Mouse (Mus musculus) mouse embryonic stem cell (cell line): Measurements from ENCODE around the gene Tpra1.

Experiments
- in situ Hi-C, 2 experiments: fragments of 300-500 bp; cut with MboI; formaldehyde crosslinking; loops; 1 replicate in 1 of 2; 3 replicates in 1 of 2; pipeline ENCODE4 v1.14.3; 2019 to 2020; ENCODE audit warnings: low sequenced_read_pairs in 2 of 2, low pct_unique_long_range_greater_than_20kb in 1 of 2, mixed read lengths in 1 of 2; ENCODE audit not compliant: unreplicated experiment in 1 of 2

Tpra1 gene

GRCm38 (mm10) chr6:88937971-88938663 is 36.1 kb downstream of the Tpra1 start:
- in situ Hi-C loops = loop anchor here (10.0 to 25.0 kb wide), 2 partner anchors 67 to 674 kb away; no protein-coding TSS in a partner anchor

- in situ Hi-C loops = loop anchor here (10.0 to 25.0 kb wide), 2 partner anchors 66 to 674 kb away; no protein-coding TSS in a partner anchor
These were observed 36.6 kb downstream of the Tpra1 start for GRCm38 (mm10) chr6:88938664-88939055.

- in situ Hi-C loops = loop anchor here (10.0 to 25.0 kb wide), 2 partner anchors 65 to 673 kb away; no protein-coding TSS in a partner anchor
These were observed 37.4 kb downstream of the Tpra1 start for GRCm38 (mm10) chr6:88939281-88940089.

DNA sequence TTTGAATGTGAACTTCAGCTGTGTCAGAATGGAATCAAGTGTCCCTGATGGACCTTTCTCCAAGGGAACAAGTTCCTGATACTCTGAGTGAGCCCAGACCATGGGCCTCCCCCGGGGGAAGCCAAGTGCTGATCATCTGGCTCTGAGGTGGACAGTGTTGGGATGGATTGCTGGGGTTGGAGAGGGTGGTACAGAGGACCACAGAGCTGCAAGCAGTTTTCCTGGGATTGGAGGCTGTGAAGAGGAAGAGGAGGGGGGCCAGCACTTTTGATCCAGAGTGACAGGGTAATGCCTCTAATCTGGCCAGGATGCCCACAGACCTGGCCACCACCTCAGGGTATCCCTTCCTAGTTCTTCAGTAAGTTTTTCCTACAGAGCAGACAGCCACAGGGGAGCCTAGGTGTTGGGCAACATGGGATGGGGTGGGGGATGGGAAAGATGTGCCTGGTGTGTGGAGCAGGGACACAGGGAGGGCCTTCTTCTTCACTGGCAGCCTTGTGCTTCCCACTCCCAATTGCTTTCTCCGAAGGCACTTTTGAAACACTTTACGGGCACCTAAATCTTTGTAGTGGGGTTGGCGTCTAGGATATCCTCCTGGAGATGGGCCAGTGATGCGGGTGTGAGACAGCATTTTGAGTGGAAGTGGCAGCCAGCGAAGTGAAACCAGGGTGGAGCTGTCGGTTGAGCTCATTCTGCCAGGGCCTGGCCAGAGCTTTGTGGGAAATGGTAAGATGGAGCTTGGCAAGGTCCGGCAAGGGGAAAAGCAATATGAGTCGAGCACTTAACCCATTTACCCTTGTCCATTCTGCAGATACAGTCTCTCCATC is 38.3 kb downstream of the Tpra1 start:
- in situ Hi-C loops = loop anchor here in 1 of 2 experiments (25.0 kb wide), 1 partner anchor 672 kb away; no protein-coding TSS in a partner anchor

GRCm38 (mm10) chr6:88941628-88942027 is 39.6 kb downstream of the Tpra1 start:
- in situ Hi-C loops = loop anchor here in 1 of 2 experiments (25.0 kb wide), 1 partner anchor 671 kb away; no protein-coding TSS in a partner anchor

GRCm38 (mm10) chr6:88942595-88942994 is 40.5 kb downstream of the Tpra1 start:
- in situ Hi-C loops = loop anchor here in 1 of 2 experiments (25.0 kb wide), 1 partner anchor 670 kb away; no protein-coding TSS in a partner anchor

DNA sequence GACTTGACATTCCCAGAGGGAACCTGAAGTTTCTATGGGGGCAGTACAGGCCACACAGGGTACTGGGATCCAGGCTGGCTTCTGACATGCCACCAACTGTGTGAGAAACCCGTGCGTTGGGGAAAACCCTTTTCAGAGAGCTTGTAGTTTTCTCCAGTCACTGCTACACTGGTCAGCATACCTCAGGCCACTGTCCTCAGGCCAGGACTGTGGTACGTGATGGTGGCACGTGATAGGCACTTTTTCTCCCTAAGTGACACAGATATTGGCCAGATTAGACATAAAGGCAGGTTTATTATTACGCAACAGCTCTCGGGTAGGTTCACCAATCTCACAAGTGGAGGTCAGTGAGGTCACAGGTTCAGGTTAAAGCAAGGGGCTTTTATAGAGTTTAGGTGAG is 41.6 kb downstream of the Tpra1 start:
- in situ Hi-C loops = loop anchor here in 1 of 2 experiments (25.0 kb wide), 1 partner anchor 669 kb away; no protein-coding TSS in a partner anchor

DNA sequence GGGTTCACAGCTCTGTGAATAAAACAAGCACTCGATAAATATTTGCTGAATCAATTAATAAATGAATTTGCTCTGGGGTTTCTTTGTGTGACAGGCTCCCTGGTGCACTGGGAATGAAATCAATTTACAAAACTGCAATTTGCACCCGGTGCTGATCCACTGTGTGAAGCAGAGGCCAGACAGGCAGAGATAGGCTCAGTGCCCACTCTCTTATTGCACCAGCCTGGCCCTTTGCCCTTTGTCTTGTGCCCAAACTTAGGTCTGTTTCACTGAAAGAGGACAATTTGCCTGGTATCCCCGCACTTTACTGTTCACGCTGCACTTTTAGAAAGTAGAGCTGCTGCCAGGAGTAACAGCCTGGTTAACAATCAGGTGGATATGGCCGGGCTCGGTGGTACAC is 44.4 kb downstream of the Tpra1 start:
- in situ Hi-C loops = loop anchor here in 1 of 2 experiments (25.0 kb wide), 1 partner anchor 666 kb away; no protein-coding TSS in a partner anchor

DNA sequence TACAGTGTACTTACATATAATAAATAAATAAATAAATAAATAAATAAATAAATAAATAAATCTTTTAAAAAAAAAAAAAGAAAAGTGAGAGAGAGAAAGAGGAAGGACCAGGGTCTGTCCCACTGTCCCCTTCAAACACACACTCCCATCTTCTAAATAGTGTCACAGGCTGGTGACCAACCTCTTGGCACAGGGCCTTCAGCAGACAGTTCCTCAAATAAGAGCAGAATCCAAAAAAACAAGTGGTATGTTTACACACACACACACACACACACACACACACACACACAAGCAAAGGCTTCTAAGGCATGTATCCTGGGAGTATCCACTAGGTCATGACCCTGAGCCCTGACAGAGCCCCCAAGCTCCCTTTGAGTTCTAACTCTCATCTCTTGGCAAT is 45.7 kb downstream of the Tpra1 start:
- in situ Hi-C loops = loop anchor here in 1 of 2 experiments (25.0 kb wide), 1 partner anchor 665 kb away; no protein-coding TSS in a partner anchor

- in situ Hi-C loops = no loop called here
These were observed 54.7 kb downstream of the Tpra1 start for GRCm38 (mm10) chr6:88956725-88957124.

GRCm38 (mm10) chr6:88957313-88957712 is 55.3 kb downstream of the Tpra1 start:
- in situ Hi-C loops = no loop called here

DNA sequence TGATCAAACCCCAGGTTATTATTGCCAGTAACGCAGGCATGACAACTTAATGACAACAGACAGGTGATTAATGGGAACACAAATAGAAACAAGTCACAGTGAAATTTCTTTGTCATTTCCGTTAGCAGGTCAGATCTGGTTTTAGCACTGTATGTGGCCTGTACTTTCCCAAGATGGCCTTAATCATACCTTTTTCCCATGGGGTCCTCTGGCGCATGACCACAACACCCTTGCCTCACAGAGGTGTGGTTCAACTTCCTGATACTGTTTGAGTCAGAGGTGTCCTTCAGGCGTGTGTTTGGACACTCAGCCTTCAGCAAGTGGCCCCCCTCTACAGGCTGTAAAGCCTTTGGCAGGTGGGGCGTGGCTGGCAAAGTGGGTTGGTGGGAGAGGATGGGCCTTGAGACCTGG is 55.8 kb downstream of the Tpra1 start:
- in situ Hi-C loops = no loop called here

DNA sequence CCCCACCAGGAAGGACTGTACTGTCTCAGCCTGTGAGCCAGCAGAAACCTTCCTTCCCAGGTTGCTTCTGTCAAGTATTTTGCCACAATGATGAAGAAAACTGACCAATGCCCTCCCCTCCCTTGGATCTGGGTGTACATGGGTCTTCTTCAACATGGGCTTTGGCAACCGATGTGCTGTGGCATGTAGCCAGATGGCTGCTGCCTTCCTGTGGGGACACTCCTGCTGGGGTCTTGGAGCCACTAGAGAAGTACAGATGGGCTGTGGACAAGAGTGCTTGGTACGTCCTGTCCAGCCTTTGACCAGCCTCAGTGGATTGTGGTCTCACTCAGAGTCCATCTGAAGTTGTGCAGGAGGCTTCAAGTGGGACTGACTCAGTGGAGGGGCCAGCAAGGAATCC is 56.3 kb downstream of the Tpra1 start:
- in situ Hi-C loops = no loop called here

DNA sequence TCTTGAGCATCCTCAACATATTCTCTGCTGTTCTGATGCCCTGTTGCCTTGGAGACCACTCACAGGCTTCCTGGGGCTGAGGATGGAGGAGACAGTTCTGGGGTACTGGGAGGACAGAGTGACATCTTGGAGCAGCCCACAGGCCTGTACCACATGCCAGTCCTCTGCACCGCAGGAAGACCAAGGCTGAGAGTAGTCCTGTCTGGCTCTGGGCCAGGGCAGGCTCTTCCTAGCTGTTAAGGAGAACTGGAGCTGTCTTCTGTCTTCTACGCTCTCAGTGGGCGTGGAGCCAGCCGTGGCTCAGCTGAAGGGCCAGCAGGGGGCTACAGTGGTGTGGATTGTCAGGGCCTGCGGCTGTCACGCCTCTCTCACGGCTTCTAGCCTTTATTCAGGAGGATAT is 57.8 kb downstream of the Tpra1 start:
- in situ Hi-C loops = no loop called here

DNA sequence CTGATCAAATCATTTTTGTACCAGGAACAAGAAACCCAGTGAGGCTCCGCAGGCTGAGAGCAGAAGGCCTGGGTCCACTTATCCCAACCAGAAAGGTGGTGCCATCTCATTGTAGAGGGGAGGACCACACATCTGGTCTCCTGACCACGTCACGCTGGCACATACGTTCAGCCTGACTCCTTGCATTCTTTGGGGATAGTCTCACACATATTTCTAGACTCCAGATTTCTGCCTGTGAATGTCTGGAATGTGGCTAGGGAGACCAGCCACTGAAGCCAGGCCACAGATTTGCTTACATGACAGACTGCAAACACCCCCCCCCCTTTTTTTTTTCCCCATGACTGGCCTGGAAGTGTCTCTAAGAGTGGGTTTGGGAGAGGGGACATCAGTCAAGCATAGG is 58.9 kb downstream of the Tpra1 start:
- in situ Hi-C loops = no loop called here
